Mouse (Mus musculus): ENCODE measurements around the gene Nek1. TPM values are rescaled to one million over a fixed set of nuclear protein-coding genes. Genes with fewer than 3 reads are reported as not detected.

Gene Nek1
- polyA plus RNA-seq, 1 experiment from 2014 or later: 23.2 TPM

GRCm38 (mm10) chr8:60993639-60993986 is 618 bp downstream of the Nek1 start:
- 0 out of 2 replicates have a peak, but pooled peaks cover 4% of the 10 kb centered on the region for H3K36me3 ChIP-seq
- peak overlapping the region; percentile 91 for H3K27ac ChIP-seq
- no peaks in the 10 kb centered on the region; the same call in 1 of the 2 replicates for H3K9me3 ChIP-seq (replicated peaks)
- H3K4me2 ChIP-seq (replicated peaks): peak overlapping the region; percentile 87
- H3K9ac ChIP-seq: peak overlapping the region; percentile 77
- 8% methylated on average over 12 of the region's 12 CpGs for WGBS
- peak; percentile 35 for ATAC-seq (ENCODE audit: low FRiP score)
- H3K4me3 ChIP-seq: peak overlapping the region; percentile 84
- H3K27me3 ChIP-seq: no peaks in the 10 kb centered on the region
- peaks cover 8% of the 10 kb centered on the region for H3K4me1 ChIP-seq

GRCm38 (mm10) chr8:60996468-60996867 is 3.5 kb downstream of the Nek1 start:
- Histone ChIP-seq H3K36me3 (0 out of 2 replicates have a peak, but pooled peaks cover 4% of the 10 kb centered on the region), H3K27ac (no peak overlapping the region), H3K4me2 (replicated peaks) (no peak overlapping the region), H3K4me1 (peaks cover 8% of the 10 kb centered on the region), H3K9ac (no peak overlapping the region), H3K9me3 (replicated peaks) (no peaks in the 10 kb centered on the region; the same call in 1 of the 2 replicates), H3K4me3 (no peak overlapping the region), H3K27me3 (no peaks in the 10 kb centered on the region)
- WGBS: 95% methylated on average over 3 of the region's 3 CpGs
- ATAC-seq (ENCODE audit: low FRiP score): no peak

GRCm38 (mm10) chr8:61041951-61042350 is 49.0 kb downstream of the Nek1 start:
- Histone ChIP-seq H3K9me3 (replicated peaks) (no peaks in the 10 kb centered on the region), H3K36me3 (peaks cover 6% of the 10 kb centered on the region; the same call in 1 of the 2 replicates), H3K4me1 (no peaks in the 10 kb centered on the region), H3K27me3 (no peaks in the 10 kb centered on the region), H3K27ac (no peak overlapping the region), H3K9ac (no peak overlapping the region), H3K4me2 (replicated peaks) (no peak overlapping the region), H3K4me3 (no peak overlapping the region)
- peak; percentile 58; the same call in 1 of the 2 replicates for ATAC-seq (ENCODE audit: low FRiP score)

GRCm38 (mm10) chr8:61043874-61044273 is 50.9 kb downstream of the Nek1 start:
- Histone ChIP-seq H3K36me3 (no peaks in the 10 kb centered on the region), H3K4me1 (no peaks in the 10 kb centered on the region), H3K4me2 (replicated peaks) (no peak overlapping the region), H3K27ac (no peak overlapping the region), H3K9ac (no peak overlapping the region), H3K9me3 (replicated peaks) (no peaks in the 10 kb centered on the region), H3K27me3 (no peaks in the 10 kb centered on the region), H3K4me3 (no peak overlapping the region)
- ATAC-seq (ENCODE audit: low FRiP score): no peak
- 78% methylated on average over 4 of the region's 4 CpGs for WGBS

GRCm38 (mm10) chr8:61046816-61047215 is 53.8 kb downstream of the Nek1 start:
- Histone ChIP-seq H3K4me3 (no peak overlapping the region), H3K27me3 (no peaks in the 10 kb centered on the region), H3K9me3 (replicated peaks) (no peaks in the 10 kb centered on the region), H3K36me3 (0 out of 2 replicates have a peak, but pooled peaks cover 3% of the 10 kb centered on the region), H3K27ac (no peak overlapping the region), H3K4me2 (replicated peaks) (no peak overlapping the region), H3K9ac (no peak overlapping the region), H3K4me1 (no peaks in the 10 kb centered on the region)
- ATAC-seq (ENCODE audit: low FRiP score): no peak
- WGBS: 93% methylated on average over 1 of the region's 1 CpGs

GRCm38 (mm10) chr8:61053017-61053416 is 60.0 kb downstream of the Nek1 start:
- 89% methylated on average over 1 of the region's 1 CpGs for WGBS
- Histone ChIP-seq H3K9ac (no peak overlapping the region), H3K4me1 (no peaks in the 10 kb centered on the region), H3K4me3 (no peak overlapping the region), H3K4me2 (replicated peaks) (no peak overlapping the region), H3K27ac (no peak overlapping the region), H3K36me3 (0 out of 2 replicates have a peak, but pooled peaks cover 3% of the 10 kb centered on the region), H3K9me3 (replicated peaks) (no peaks in the 10 kb centered on the region), H3K27me3 (no peaks in the 10 kb centered on the region)
- no peak for ATAC-seq (ENCODE audit: low FRiP score)

GRCm38 (mm10) chr8:61054313-61054712 is 61.3 kb downstream of the Nek1 start:
- no peaks in the 10 kb centered on the region for H3K9me3 ChIP-seq (replicated peaks)
- ATAC-seq (ENCODE audit: low FRiP score): no peak
- H3K4me3 ChIP-seq: no peak overlapping the region

GRCm38 (mm10) chr8:61056997-61057396 is 64.0 kb downstream of the Nek1 start:
- Histone ChIP-seq H3K4me1 (no peaks in the 10 kb centered on the region), H3K4me2 (replicated peaks) (no peak overlapping the region), H3K9me3 (replicated peaks) (no peaks in the 10 kb centered on the region), H3K36me3 (no peaks in the 10 kb centered on the region), H3K27me3 (no peaks in the 10 kb centered on the region), H3K4me3 (no peak overlapping the region), H3K27ac (no peak overlapping the region), H3K9ac (no peak overlapping the region)
- WGBS: 64% methylated on average over 3 of the region's 3 CpGs
- no peak for ATAC-seq (ENCODE audit: low FRiP score)

More at GRCm38 (mm10) chr8:61054313-61054712, 61.3 kb downstream of the Nek1 start:
- 93% methylated on average over 5 of the region's 5 CpGs for WGBS
- Histone ChIP-seq H3K9ac (no peak overlapping the region), H3K27me3 (no peaks in the 10 kb centered on the region), H3K4me1 (no peaks in the 10 kb centered on the region), H3K4me2 (replicated peaks) (no peak overlapping the region), H3K27ac (no peak overlapping the region), H3K36me3 (0 out of 2 replicates have a peak, but pooled peaks cover 3% of the 10 kb centered on the region)

- H3K4me2 ChIP-seq (replicated peaks): no peak overlapping the region
- H3K36me3 ChIP-seq: 0 out of 2 replicates have a peak, but pooled peaks cover 4% of the 10 kb centered on the region
- no peak for ATAC-seq (ENCODE audit: low FRiP score)
- no peaks in the 10 kb centered on the region for H3K27me3 ChIP-seq
- no peaks in the 10 kb centered on the region for H3K4me1 ChIP-seq
- no peaks in the 10 kb centered on the region for H3K9me3 ChIP-seq (replicated peaks)
- H3K4me3 ChIP-seq: no peak overlapping the region
- no peak overlapping the region for H3K9ac ChIP-seq
- no peak overlapping the region for H3K27ac ChIP-seq
Measured at GRCm38 (mm10) chr8:61059143-61059542, 66.1 kb downstream of the Nek1 start.

- Histone ChIP-seq H3K4me1 (no peaks in the 10 kb centered on the region), H3K27ac (no peak overlapping the region), H3K9ac (no peak overlapping the region), H3K36me3 (0 out of 2 replicates have a peak, but pooled peaks cover 4% of the 10 kb centered on the region), H3K4me2 (replicated peaks) (no peak overlapping the region), H3K4me3 (no peak overlapping the region), H3K27me3 (no peaks in the 10 kb centered on the region), H3K9me3 (replicated peaks) (no peaks in the 10 kb centered on the region)
- ATAC-seq (ENCODE audit: low FRiP score): no peak
- WGBS: 88% methylated on average over 7 of the region's 7 CpGs
Measured at GRCm38 (mm10) chr8:61060412-61060811, 67.4 kb downstream of the Nek1 start.

- peaks cover 18% of the 10 kb centered on the region; the same call in 1 of the 2 replicates for H3K36me3 ChIP-seq
- H3K4me2 ChIP-seq (replicated peaks): no peak overlapping the region
- no peak overlapping the region for H3K27ac ChIP-seq
- no peaks in the 10 kb centered on the region for H3K27me3 ChIP-seq
- H3K4me3 ChIP-seq: no peak overlapping the region
- H3K9me3 ChIP-seq (replicated peaks): no peaks in the 10 kb centered on the region
- no peak overlapping the region for H3K9ac ChIP-seq
- no peak for ATAC-seq (ENCODE audit: low FRiP score)
- no peaks in the 10 kb centered on the region for H3K4me1 ChIP-seq
Measured at GRCm38 (mm10) chr8:61075059-61075458, 82.1 kb downstream of the Nek1 start.

GRCm38 (mm10) chr8:61110496-61110895 is 117.5 kb downstream of the Nek1 start:
- Histone ChIP-seq H3K27ac (no peak overlapping the region), H3K27me3 (no peaks in the 10 kb centered on the region), H3K4me3 (no peak overlapping the region), H3K4me1 (no peaks in the 10 kb centered on the region), H3K36me3 (0 out of 2 replicates have a peak, but pooled peaks cover 17% of the 10 kb centered on the region), H3K4me2 (replicated peaks) (no peak overlapping the region), H3K9me3 (replicated peaks) (no peaks in the 10 kb centered on the region), H3K9ac (no peak overlapping the region)
- 92% methylated on average over 4 of the region's 4 CpGs for WGBS
- ATAC-seq (ENCODE audit: low FRiP score): no peak

GRCm38 (mm10) chr8:61111940-61112339 is 118.9 kb downstream of the Nek1 start:
- Histone ChIP-seq H3K4me3 (no peak overlapping the region), H3K36me3 (0 out of 2 replicates have a peak, but pooled peaks cover 17% of the 10 kb centered on the region), H3K4me2 (replicated peaks) (no peak overlapping the region), H3K27ac (no peak overlapping the region), H3K9ac (no peak overlapping the region), H3K9me3 (replicated peaks) (no peaks in the 10 kb centered on the region), H3K27me3 (no peaks in the 10 kb centered on the region), H3K4me1 (no peaks in the 10 kb centered on the region)
- WGBS: 90% methylated on average over 4 of the region's 4 CpGs
- no peak for ATAC-seq (ENCODE audit: low FRiP score)
